Mouse (Mus musculus) cerebellum, adult 9-11 months (tissue): ENCODE results near the gene Stam2.

Experiments used
- DNase-seq: peaks from one replicate; pipeline ENCODE4 v3.0.0; 2022

Stam2 gene

GRCm38 (mm10) chr2:52647255-52647998, 94.7 kb downstream of the Stam2 start:
- DNase-seq = no peak

- no peak for DNase-seq
These were observed 98.4 kb downstream of the Stam2 start for GRCm38 (mm10) chr2:52643657-52644056.
